Mouse (Mus musculus) stomach, postnatal 0 days (tissue): Measurements from ENCODE around the gene Ehbp1.

Experiments
- CTCF ChIP-seq: IDR thresholded peaks from 2 replicates; pipeline ENCODE4 v1.5.1; 2016; ENCODE audit warnings: antibody characterized with exemption, low read depth, mild to moderate bottlenecking, moderate library complexity
- EP300 ChIP-seq: optimal IDR thresholded peaks from 2 replicates; pipeline ENCODE3; 2016; ENCODE audit warnings: antibody characterized with exemption

DNA sequence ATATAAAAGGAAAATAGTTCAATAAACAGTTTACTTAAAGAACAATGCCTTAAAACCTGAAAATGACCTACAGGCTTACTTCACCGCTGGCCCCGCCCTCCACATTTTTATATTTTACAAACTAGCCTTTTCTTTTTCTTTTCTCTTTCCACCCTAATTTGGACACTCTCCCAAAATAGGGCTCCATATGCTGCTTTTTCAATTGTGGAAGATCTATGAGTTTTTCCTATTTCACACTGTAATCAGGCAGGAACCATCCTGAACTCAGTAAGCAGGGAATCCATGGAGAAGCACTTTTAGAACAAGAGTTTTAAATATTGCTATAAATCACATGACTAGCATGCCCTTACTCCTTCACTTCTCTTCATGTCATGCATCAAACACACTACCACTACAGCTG lies 216.9 kb downstream of the Ehbp1 start:
- TF ChIP-seq CTCF, result no peak
- no peak for TF ChIP-seq EP300
